Mouse (Mus musculus) stomach, postnatal 0 days (tissue): ENCODE data around the gene Nrbf2.

Source experiments
- CTCF ChIP-seq: IDR thresholded peaks from 2 replicates; pipeline ENCODE4 v1.5.1; 2016; ENCODE audit warnings: antibody characterized with exemption, low read depth, mild to moderate bottlenecking, moderate library complexity
- EP300 ChIP-seq: optimal IDR thresholded peaks from 2 replicates; pipeline ENCODE3; 2016; ENCODE audit warnings: antibody characterized with exemption

DNA sequence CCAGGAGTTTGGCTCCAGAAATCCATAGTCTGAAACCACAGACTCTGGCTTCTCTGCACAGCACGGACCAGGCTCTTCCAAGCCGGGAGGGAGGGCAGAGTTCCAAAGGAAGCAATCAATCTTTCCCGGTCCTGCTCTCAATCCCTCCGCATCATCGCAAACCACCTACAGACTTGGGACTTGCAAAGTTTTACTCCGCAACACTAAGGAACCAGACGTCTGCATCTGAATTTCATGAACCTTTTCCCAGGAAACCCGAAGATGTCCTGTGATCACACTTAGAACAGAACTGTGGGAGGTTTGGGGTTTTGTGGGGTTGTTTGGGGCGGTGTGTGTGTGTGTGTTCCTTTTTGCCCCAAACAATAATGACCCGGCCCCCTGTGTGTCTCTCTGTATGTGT, 794 bp downstream of the Nrbf2 start:
- no peak for TF ChIP-seq CTCF
- no peak for TF ChIP-seq EP300
